In genomic region chr13:94065276-94066050, GRCm38 (mm10) we compare ENCODE assay signal across 15 mouse cellular contexts. TPM values are rescaled to one million over a fixed set of nuclear protein-coding genes. Genes with fewer than 3 reads are reported as not detected.
DNase-seq lines count a peak whose midpoint lies in the region; ATAC-seq and TF ChIP-seq lines count a peak whose summit lies in the region.
"Had no signal": no experiment of that assay in that cellular context is flagged by ENCODE, and none has a peak within 500 bp of the region (broad histone marks: within the 10 kb centered on the region; RNA-seq: fewer than 3 reads in every experiment).

No protein-coding gene starts in this region.

- H3K9me3 ChIP-seq in heart, embryonic 13.5 days, result no peaks in the 10 kb centered on the region
- H3K9me3 ChIP-seq in lung, embryonic 15.5 days, result no peaks in the 10 kb centered on the region
- H3K9me3 ChIP-seq in embryonic facial prominence, embryonic 14.5 days (ENCODE audit: control insufficient read depth, low read length), result no peaks in the 10 kb centered on the region
- H3K9me3 ChIP-seq in intestine, postnatal 0 days (ENCODE audit: control insufficient read depth), result no peaks in the 10 kb centered on the region
- H3K9me3 ChIP-seq: hindbrain, embryonic 10.5 days; midbrain, embryonic 12.5 days; neural tube, embryonic 12.5 days; stomach, embryonic 15.5 days had no signal

- no peaks in the 10 kb centered on the region for H3K36me3 ChIP-seq in heart, embryonic 13.5 days
- no peaks in the 10 kb centered on the region for H3K36me3 ChIP-seq in lung, embryonic 15.5 days
- H3K36me3 ChIP-seq in embryonic facial prominence, embryonic 14.5 days (ENCODE audit: control insufficient read depth, insufficient read depth, low read length), result no peaks in the 10 kb centered on the region
- no peaks in the 10 kb centered on the region for H3K36me3 ChIP-seq in intestine, postnatal 0 days (ENCODE audit: control insufficient read depth, insufficient read depth)
- H3K36me3 ChIP-seq: hindbrain, embryonic 10.5 days; midbrain, embryonic 12.5 days; neural tube, embryonic 12.5 days; stomach, embryonic 15.5 days had no signal

- H3K27ac ChIP-seq in heart, embryonic 13.5 days (replicated peaks), result 0 out of 2 replicates have a peak overlapping the region, but pooled peaks have one; percentile 6
- H3K27ac ChIP-seq in lung, embryonic 15.5 days, result peak overlapping the region; percentile 47; the same call in 1 of the 2 replicates
- 0 out of 2 replicates have a peak overlapping the region, but pooled peaks have one; percentile 11 for H3K27ac ChIP-seq in embryonic facial prominence, embryonic 14.5 days (replicated peaks; ENCODE audit: low read depth, low read length)
- H3K27ac ChIP-seq in intestine, postnatal 0 days (ENCODE audit: low read depth, low read length), result no peak overlapping the region
- H3K27ac ChIP-seq: hindbrain, embryonic 10.5 days; midbrain, embryonic 12.5 days; neural tube, embryonic 12.5 days; stomach, embryonic 15.5 days had no signal

- no peak overlapping the region for H3K4me2 ChIP-seq in heart, embryonic 13.5 days
- H3K4me2 ChIP-seq in lung, embryonic 15.5 days, result no peak overlapping the region
- H3K4me2 ChIP-seq in embryonic facial prominence, embryonic 14.5 days (ENCODE audit: low read depth, low read length), result no peak overlapping the region
- no peak overlapping the region for H3K4me2 ChIP-seq in intestine, postnatal 0 days (replicated peaks; ENCODE audit: low read depth)
- H3K4me2 ChIP-seq: lung, embryonic 14.5 days; midbrain, embryonic 12.5 days; neural tube, embryonic 12.5 days; stomach, embryonic 15.5 days had no signal

- no peak for DNase-seq in heart, adult 9 months (ENCODE audit: low spot score in 2 of 2)
- no peak for DNase-seq in lung, postnatal 10 days
- no peak for DNase-seq in embryonic facial prominence, embryonic 14.5 days (ENCODE audit: low spot score)
- DNase-seq in right cerebral cortex, adult 18-20 months, result no peak
- DNase-seq: cerebellum, adult 11 months; embryo, embryonic 11 days; thymus, postnatal 36 days had no signal

- no peak for ATAC-seq in heart, embryonic 13.5 days (ENCODE audit: extremely low read depth, insufficient number of reproducible peaks, low FRiP score, low TSS enrichment)
- no peak for ATAC-seq in lung, embryonic 15.5 days (ENCODE audit: borderline replicate concordance, extremely low read depth, low FRiP score, low TSS enrichment)
- ATAC-seq in embryonic facial prominence, embryonic 14.5 days (ENCODE audit: low read depth), result no peak
- no peak for ATAC-seq in intestine, postnatal 0 days

- no peak overlapping the region for H3K4me3 ChIP-seq in heart, embryonic 13.5 days
- H3K4me3 ChIP-seq in lung, embryonic 15.5 days, result no peak overlapping the region
- H3K4me3 ChIP-seq in embryonic facial prominence, embryonic 14.5 days (ENCODE audit: low read depth, low read length), result no peak overlapping the region
- H3K4me3 ChIP-seq in intestine, postnatal 0 days (ENCODE audit: low read depth, low read length), result no peak overlapping the region
- H3K4me3 ChIP-seq: hindbrain, embryonic 10.5 days; midbrain, embryonic 12.5 days; neural tube, embryonic 12.5 days; stomach, embryonic 15.5 days had no signal

- H3K27me3 ChIP-seq in heart, embryonic 13.5 days (replicated peaks), result 0 out of 2 replicates have a peak, but pooled peaks cover 3% of the 10 kb centered on the region
- no peaks in the 10 kb centered on the region for H3K27me3 ChIP-seq in lung, embryonic 15.5 days
- no peaks in the 10 kb centered on the region for H3K27me3 ChIP-seq in embryonic facial prominence, embryonic 14.5 days (replicated peaks; ENCODE audit: control insufficient read depth, insufficient read depth, low read length)
- H3K27me3 ChIP-seq in intestine, postnatal 0 days (replicated peaks; ENCODE audit: control insufficient read depth, insufficient read depth, low read length), result no peaks in the 10 kb centered on the region
- H3K27me3 ChIP-seq: stomach, embryonic 15.5 days had no signal

- H3K9ac ChIP-seq in heart, embryonic 13.5 days, result 0 out of 2 replicates have a peak overlapping the region, but pooled peaks have one; percentile 20
- no peak overlapping the region for H3K9ac ChIP-seq in lung, embryonic 15.5 days
- no peak overlapping the region for H3K9ac ChIP-seq in embryonic facial prominence, embryonic 14.5 days (ENCODE audit: low read depth, low read length)
- H3K9ac ChIP-seq in intestine, postnatal 0 days (ENCODE audit: low read depth, low read length), result no peak overlapping the region
- H3K9ac ChIP-seq: lung, embryonic 14.5 days; midbrain, embryonic 12.5 days; neural tube, embryonic 12.5 days; stomach, embryonic 15.5 days had no signal

- 48% methylated on average over 11 of the region's 11 CpGs for WGBS in heart, embryonic 13.5 days
- 49% methylated on average over 11 of the region's 11 CpGs for WGBS in lung, embryonic 15.5 days
- WGBS in embryonic facial prominence, embryonic 14.5 days, result 42% methylated on average over 11 of the region's 11 CpGs
- 67% methylated on average over 11 of the region's 11 CpGs for WGBS in intestine, postnatal 0 days

- peaks cover 70% of the 10 kb centered on the region for H3K4me1 ChIP-seq in heart, embryonic 13.5 days
- peaks cover 58% of the 10 kb centered on the region for H3K4me1 ChIP-seq in lung, embryonic 15.5 days
- H3K4me1 ChIP-seq in embryonic facial prominence, embryonic 14.5 days (ENCODE audit: control insufficient read depth, insufficient read depth, low read length), result peaks cover 46% of the 10 kb centered on the region
- peaks cover 13% of the 10 kb centered on the region; the same call in 1 of the 2 replicates for H3K4me1 ChIP-seq in intestine, postnatal 0 days (replicated peaks; ENCODE audit: control insufficient read depth, insufficient read depth, low read length)

- no peak for TF ChIP-seq CTCF in intestine, postnatal 0 days (IDR thresholded peaks at IDR 0.05; ENCODE audit: low read depth)

RNA-seq across cellular contexts. Expression of gene Lhfpl2, which starts 7.9 kb away (rescaled TPM):
- polyA plus RNA-seq in heart, embryonic 13.5 days (2015; fragmentation: Nextera tagmentation; extraction: Ambion mirVana), result 22.3 and 24.5 TPM in 2 replicates
- polyA plus RNA-seq in lung, embryonic 15.5 days (2015; fragmentation: Nextera tagmentation; extraction: Ambion mirVana), result 53.7 and 56.7 TPM in 2 replicates
- polyA plus RNA-seq in embryonic facial prominence, embryonic 14.5 days (2014; fragmentation: Nextera tagmentation; extraction: Ambion mirVana), result 81.8 and 91.3 TPM in 2 replicates
- 10.2 and 10.9 TPM in 2 replicates for polyA plus RNA-seq in intestine, postnatal 0 days (2015; fragmentation: Nextera tagmentation; extraction: Ambion mirVana)
